Mouse (Mus musculus): ENCODE results near the gene Tspan9. TPM values are rescaled to one million over a fixed set of nuclear protein-coding genes. Genes with fewer than 3 reads are reported as not detected.

Tspan9 gene
- polyA plus RNA-seq, 1 experiment from 2014 or later = 68.2 TPM

GRCm38 (mm10) chr6:128106154-128106553 lies 37.2 kb downstream of the Tspan9 start:
- Histone ChIP-seq H3K36me3 (ENCODE audit: control insufficient read depth, insufficient read depth, low read length) (no peaks in the 10 kb centered on the region), H3K4me2 (ENCODE audit: low read depth, severe bottlenecking) (no peak overlapping the region), H3K9me3 (ENCODE audit: control insufficient read depth, low read length) (no peaks in the 10 kb centered on the region), H3K27me3 (ENCODE audit: control insufficient read depth, insufficient read depth, low read length) (no peaks in the 10 kb centered on the region), H3K4me1 (ENCODE audit: control insufficient read depth, insufficient read depth, low read length) (peaks cover 9% of the 10 kb centered on the region), H3K27ac (replicated peaks; ENCODE audit: low read depth, low read length) (no peak overlapping the region), H3K4me3 (ENCODE audit: low read depth, low read length) (no peak overlapping the region), H3K9ac (ENCODE audit: low read length) (no peak overlapping the region)
- ATAC-seq (ENCODE audit: insufficient number of reproducible peaks, low FRiP score, low TSS enrichment, low read depth) = no peak
- 78% methylated on average over 3 of the region's 3 CpGs for WGBS
- no peak for DNase-seq (ENCODE audit: low spot score)

GRCm38 (mm10) chr6:128104712-128105324 lies 38.6 kb downstream of the Tspan9 start:
- H3K27me3 ChIP-seq (ENCODE audit: control insufficient read depth, insufficient read depth, low read length) = no peaks in the 10 kb centered on the region
- no peaks in the 10 kb centered on the region for H3K36me3 ChIP-seq (ENCODE audit: control insufficient read depth, insufficient read depth, low read length)
- H3K9ac ChIP-seq (ENCODE audit: low read length) = no peak overlapping the region
- 76% methylated on average over 7 of the region's 7 CpGs for WGBS
- H3K27ac ChIP-seq (replicated peaks; ENCODE audit: low read depth, low read length) = 0 out of 2 replicates have a peak overlapping the region, but pooled peaks have one; percentile 18
- DNase-seq (ENCODE audit: low spot score) = no peak
- ATAC-seq (ENCODE audit: insufficient number of reproducible peaks, low FRiP score, low TSS enrichment, low read depth) = no peak
- peaks cover 9% of the 10 kb centered on the region for H3K4me1 ChIP-seq (ENCODE audit: control insufficient read depth, insufficient read depth, low read length)
- no peaks in the 10 kb centered on the region for H3K9me3 ChIP-seq (ENCODE audit: control insufficient read depth, low read length)
- H3K4me2 ChIP-seq (ENCODE audit: low read depth, severe bottlenecking) = no peak overlapping the region
- H3K4me3 ChIP-seq (ENCODE audit: low read depth, low read length) = no peak overlapping the region

- no peak for DNase-seq (ENCODE audit: low spot score)
- Histone ChIP-seq H3K9ac (ENCODE audit: low read length) (no peak overlapping the region), H3K4me3 (ENCODE audit: low read depth, low read length) (no peak overlapping the region), H3K4me2 (ENCODE audit: low read depth, severe bottlenecking) (no peak overlapping the region), H3K36me3 (ENCODE audit: control insufficient read depth, insufficient read depth, low read length) (no peaks in the 10 kb centered on the region), H3K4me1 (ENCODE audit: control insufficient read depth, insufficient read depth, low read length) (peaks cover 9% of the 10 kb centered on the region), H3K9me3 (ENCODE audit: control insufficient read depth, low read length) (no peaks in the 10 kb centered on the region), H3K27ac (replicated peaks; ENCODE audit: low read depth, low read length) (no peak overlapping the region), H3K27me3 (ENCODE audit: control insufficient read depth, insufficient read depth, low read length) (no peaks in the 10 kb centered on the region)
- 85% methylated on average over 5 of the region's 5 CpGs for WGBS
- ATAC-seq (ENCODE audit: insufficient number of reproducible peaks, low FRiP score, low TSS enrichment, low read depth) = no peak
Measured at GRCm38 (mm10) chr6:128103874-128104273, 39.5 kb downstream of the Tspan9 start.

GRCm38 (mm10) chr6:128102296-128102999 lies 40.9 kb downstream of the Tspan9 start:
- H3K9me3 ChIP-seq (ENCODE audit: control insufficient read depth, low read length) = no peaks in the 10 kb centered on the region
- H3K4me1 ChIP-seq (ENCODE audit: control insufficient read depth, insufficient read depth, low read length) = peaks cover 9% of the 10 kb centered on the region
- no peaks in the 10 kb centered on the region for H3K27me3 ChIP-seq (ENCODE audit: control insufficient read depth, insufficient read depth, low read length)
- no peak overlapping the region for H3K9ac ChIP-seq (ENCODE audit: low read length)
- no peak for DNase-seq (ENCODE audit: low spot score)
- H3K36me3 ChIP-seq (ENCODE audit: control insufficient read depth, insufficient read depth, low read length) = no peaks in the 10 kb centered on the region
- H3K4me3 ChIP-seq (ENCODE audit: low read depth, low read length) = no peak overlapping the region
- no peak overlapping the region for H3K27ac ChIP-seq (replicated peaks; ENCODE audit: low read depth, low read length)
- no peak for ATAC-seq (ENCODE audit: insufficient number of reproducible peaks, low FRiP score, low TSS enrichment, low read depth)
- 64% methylated on average over 6 of the region's 6 CpGs for WGBS
- H3K4me2 ChIP-seq (ENCODE audit: low read depth, severe bottlenecking) = no peak overlapping the region

GRCm38 (mm10) chr6:128099871-128100270 lies 43.5 kb downstream of the Tspan9 start:
- no peak overlapping the region for H3K4me2 ChIP-seq (ENCODE audit: low read depth, severe bottlenecking)
- 80% methylated on average over 5 of the region's 5 CpGs for WGBS
- H3K9me3 ChIP-seq (ENCODE audit: control insufficient read depth, low read length) = no peaks in the 10 kb centered on the region
- H3K36me3 ChIP-seq (ENCODE audit: control insufficient read depth, insufficient read depth, low read length) = no peaks in the 10 kb centered on the region
- H3K27ac ChIP-seq (replicated peaks; ENCODE audit: low read depth, low read length) = no peak overlapping the region
- ATAC-seq (ENCODE audit: insufficient number of reproducible peaks, low FRiP score, low TSS enrichment, low read depth) = no peak
- H3K9ac ChIP-seq (ENCODE audit: low read length) = no peak overlapping the region
- H3K27me3 ChIP-seq (ENCODE audit: control insufficient read depth, insufficient read depth, low read length) = no peaks in the 10 kb centered on the region
- H3K4me3 ChIP-seq (ENCODE audit: low read depth, low read length) = no peak overlapping the region
- H3K4me1 ChIP-seq (ENCODE audit: control insufficient read depth, insufficient read depth, low read length) = no peaks in the 10 kb centered on the region
- DNase-seq (ENCODE audit: low spot score) = no peak

- Histone ChIP-seq H3K36me3 (ENCODE audit: control insufficient read depth, insufficient read depth, low read length) (no peaks in the 10 kb centered on the region), H3K4me3 (ENCODE audit: low read depth, low read length) (no peak overlapping the region), H3K4me2 (ENCODE audit: low read depth, severe bottlenecking) (no peak overlapping the region), H3K9me3 (ENCODE audit: control insufficient read depth, low read length) (no peaks in the 10 kb centered on the region), H3K27ac (replicated peaks; ENCODE audit: low read depth, low read length) (no peak overlapping the region), H3K9ac (ENCODE audit: low read length) (no peak overlapping the region), H3K27me3 (ENCODE audit: control insufficient read depth, insufficient read depth, low read length) (no peaks in the 10 kb centered on the region), H3K4me1 (ENCODE audit: control insufficient read depth, insufficient read depth, low read length) (no peaks in the 10 kb centered on the region)
- DNase-seq (ENCODE audit: low spot score) = no peak
- ATAC-seq (ENCODE audit: insufficient number of reproducible peaks, low FRiP score, low TSS enrichment, low read depth) = no peak
- 64% methylated on average over 9 of the region's 9 CpGs for WGBS
Measured at GRCm38 (mm10) chr6:128099190-128099589, 44.2 kb downstream of the Tspan9 start.

- H3K4me1 ChIP-seq (ENCODE audit: control insufficient read depth, insufficient read depth, low read length) = no peaks in the 10 kb centered on the region; the same call in 1 of the 2 replicates
- no peak overlapping the region for H3K27ac ChIP-seq (replicated peaks; ENCODE audit: low read depth, low read length)
- DNase-seq (ENCODE audit: low spot score) (no peak), ATAC-seq (ENCODE audit: insufficient number of reproducible peaks, low FRiP score, low TSS enrichment, low read depth) (no peak)
- H3K9me3 ChIP-seq (ENCODE audit: control insufficient read depth, low read length) = no peaks in the 10 kb centered on the region
- H3K4me2 ChIP-seq (ENCODE audit: low read depth, severe bottlenecking) = no peak overlapping the region
- no peak overlapping the region for H3K4me3 ChIP-seq (ENCODE audit: low read depth, low read length)
- no peak overlapping the region for H3K9ac ChIP-seq (ENCODE audit: low read length)
- H3K27me3 ChIP-seq (ENCODE audit: control insufficient read depth, insufficient read depth, low read length) = no peaks in the 10 kb centered on the region
- no peaks in the 10 kb centered on the region for H3K36me3 ChIP-seq (ENCODE audit: control insufficient read depth, insufficient read depth, low read length)
- WGBS = 89% methylated on average over 7 of the region's 7 CpGs
Measured at GRCm38 (mm10) chr6:128096521-128096920, 46.9 kb downstream of the Tspan9 start.

- Histone ChIP-seq H3K4me1 (ENCODE audit: control insufficient read depth, insufficient read depth, low read length) (peaks cover 5% of the 10 kb centered on the region), H3K27ac (replicated peaks; ENCODE audit: low read depth, low read length) (no peak overlapping the region), H3K9ac (ENCODE audit: low read length) (no peak overlapping the region), H3K9me3 (ENCODE audit: control insufficient read depth, low read length) (no peaks in the 10 kb centered on the region), H3K4me3 (ENCODE audit: low read depth, low read length) (no peak overlapping the region), H3K27me3 (ENCODE audit: control insufficient read depth, insufficient read depth, low read length) (no peaks in the 10 kb centered on the region), H3K36me3 (ENCODE audit: control insufficient read depth, insufficient read depth, low read length) (no peaks in the 10 kb centered on the region), H3K4me2 (ENCODE audit: low read depth, severe bottlenecking) (no peak overlapping the region)
- 76% methylated on average over 8 of the region's 8 CpGs for WGBS
- ATAC-seq (ENCODE audit: insufficient number of reproducible peaks, low FRiP score, low TSS enrichment, low read depth) (no peak), DNase-seq (ENCODE audit: low spot score) (no peak)
Measured at GRCm38 (mm10) chr6:128095906-128096305, 47.5 kb downstream of the Tspan9 start.

Measured in limb, embryonic 11.5 days (tissue).